Mouse (Mus musculus) forebrain, postnatal 0 days (tissue): Measurements from ENCODE around the gene Ppfia4. TPM values are rescaled to one million over a fixed set of nuclear protein-coding genes. Genes with fewer than 3 reads are reported as not detected.

Experiments
- ATAC-seq: fragments of 200-750 bp; cut with Nextera tagmentation; 2 replicates; pipeline ENCODE4 v1.8.0; 2017; ENCODE audit warnings: mild to moderate bottlenecking, moderate library complexity
- DNase-seq: peaks from one replicate; pipeline ENCODE4 v3.0.0-alpha.2; 2015
- H3K27ac ChIP-seq: fragments of 300-500 bp; sonication (generic); 2 replicates; pipeline ENCODE4 v1.5.1; 2014; ENCODE audit warnings: low read depth, mild to moderate bottlenecking, antibody characterized with exemption, low read length, moderate library complexity, mixed read lengths
- H3K27me3 ChIP-seq: fragments of 300-500 bp; sonication (generic); 2 replicates; pipeline ENCODE4 v1.6.1; 2014; ENCODE audit warnings: mild to moderate bottlenecking, low read length, mixed read lengths; ENCODE audit not compliant: insufficient read depth
- H3K36me3 ChIP-seq: fragments of 300-500 bp; sonication (generic); 2 replicates; pipeline ENCODE4 v1.6.1; 2014; ENCODE audit warnings: mild to moderate bottlenecking, moderate library complexity; ENCODE audit not compliant: insufficient read depth
- H3K4me1 ChIP-seq: fragments of 300-500 bp; sonication (generic); 2 replicates; pipeline ENCODE4 v1.6.1; 2014; ENCODE audit warnings: antibody characterized with exemption; ENCODE audit not compliant: insufficient read depth
- H3K4me2 ChIP-seq: fragments of 300-500 bp; sonication (generic); 2 replicates; pipeline ENCODE4 v1.6.1; 2014; ENCODE audit warnings: low read depth, mild to moderate bottlenecking, moderate library complexity
- H3K4me3 ChIP-seq: fragments of 300-500 bp; sonication (generic); 2 replicates; pipeline ENCODE4 v1.5.1; 2014; ENCODE audit warnings: low read depth, low read length, mixed read lengths
- H3K9ac ChIP-seq: fragments of 300-500 bp; sonication (generic); 2 replicates; pipeline ENCODE4 v1.6.1; 2014; ENCODE audit warnings: mild to moderate bottlenecking
- H3K9me3 ChIP-seq: fragments of 300-500 bp; sonication (generic); 2 replicates; pipeline ENCODE4 v1.6.1; 2016; ENCODE audit warnings: low read length
- CTCF ChIP-seq: sonication (generic); IDR thresholded peaks from 2 replicates; pipeline ENCODE4 v1.5.1; 2016; ENCODE audit warnings: antibody characterized with exemption, control low read depth, low read depth
- WGBS: fragments of 180-500 bp; shearing (Covaris S2); extraction: QIAGEN DNeasy Blood & Tissue Kit; methylation state at CpG from one replicate; pipeline ENCODE4 v1.1.7; 2014; 5-methylcytosine and 5-hydroxymethylcytosine counted together
- polyA plus RNA-seq: library from polyadenylated mRNA; unstranded; fragments of >200 nt; fragmentation: Nextera tagmentation; extraction: Ambion mirVana; gene quantifications from 2 replicates; pipeline ENCODE4 v1.2.1, GENCODE M21; 2015
- total RNA-seq: library from RNA; depleted of rRNA; stranded (reverse); fragments of >200 nt; gene quantifications from 2 replicates; pipeline ENCODE4 v1.2.3, GENCODE M21; 2014

The Ppfia4 gene
- total and polyA plus RNA-seq, 2 experiments from 2014 or later: 17.5 to 31.9 TPM

- peak; percentile 30 for DNase-seq
- no peaks in the 10 kb centered on the region for H3K36me3 ChIP-seq
- TF ChIP-seq CTCF: no peak
- no peak for ATAC-seq
- no peak overlapping the region for H3K9ac ChIP-seq
- no peaks in the 10 kb centered on the region for H3K9me3 ChIP-seq
- no peak overlapping the region for H3K27ac ChIP-seq
- no peak overlapping the region for H3K4me2 ChIP-seq
- H3K4me3 ChIP-seq: no peak overlapping the region
- H3K27me3 ChIP-seq: no peaks in the 10 kb centered on the region
- H3K4me1 ChIP-seq: no peaks in the 10 kb centered on the region
- 56% methylated on average over 5 of the region's 5 CpGs for WGBS
These were observed 52.6 kb downstream of the Ppfia4 start for GRCm38 (mm10) chr1:134280174-134280573.

GRCm38 (mm10) chr1:134276823-134277222, 55.9 kb downstream of the Ppfia4 start:
- Histone ChIP-seq H3K9ac (no peak overlapping the region), H3K4me2 (no peak overlapping the region), H3K27me3 (no peaks in the 10 kb centered on the region), H3K36me3 (no peaks in the 10 kb centered on the region), H3K9me3 (no peaks in the 10 kb centered on the region), H3K4me3 (no peak overlapping the region), H3K4me1 (peaks cover 16% of the 10 kb centered on the region; the same call in 1 of the 2 replicates), H3K27ac (no peak overlapping the region)
- no peak for TF ChIP-seq CTCF
- DNase-seq: no peak
- ATAC-seq: no peak
- whole genome bisulfite sequencing: 83% methylated on average over 7 of the region's 7 CpGs

GRCm38 (mm10) chr1:134275616-134276464, 56.9 kb downstream of the Ppfia4 start:
- Histone ChIP-seq H3K4me3 (no peak overlapping the region), H3K36me3 (no peaks in the 10 kb centered on the region), H3K27ac (peak overlapping the region; percentile 29; the same call in 1 of the 2 replicates), H3K4me1 (peaks cover 16% of the 10 kb centered on the region; the same call in 1 of the 2 replicates), H3K9ac (no peak overlapping the region), H3K27me3 (no peaks in the 10 kb centered on the region), H3K9me3 (no peaks in the 10 kb centered on the region), H3K4me2 (no peak overlapping the region)
- DNase-seq: peak; percentile 27
- no peak for TF ChIP-seq CTCF
- WGBS: 51% methylated on average over 13 of the region's 13 CpGs
- ATAC-seq: peak; percentile 45; the same call in 1 of the 2 replicates

- H3K36me3 ChIP-seq: no peaks in the 10 kb centered on the region
- peak overlapping the region; percentile 55 for H3K27ac ChIP-seq
- H3K9ac ChIP-seq: no peak overlapping the region
- DNase-seq (peak; percentile 45), ATAC-seq (peak; percentile 36; the same call in 1 of the 2 replicates)
- H3K4me1 ChIP-seq: peaks cover 16% of the 10 kb centered on the region; the same call in 1 of the 2 replicates
- H3K4me2 ChIP-seq: no peak overlapping the region
- no peaks in the 10 kb centered on the region for H3K9me3 ChIP-seq
- no peak for TF ChIP-seq CTCF
- H3K27me3 ChIP-seq: no peaks in the 10 kb centered on the region
- WGBS: 65% methylated on average over 7 of the region's 7 CpGs
- H3K4me3 ChIP-seq: no peak overlapping the region
These were observed 58.2 kb downstream of the Ppfia4 start for GRCm38 (mm10) chr1:134274483-134274920.

- WGBS: 20% methylated on average over 9 of the region's 9 CpGs
- Histone ChIP-seq H3K9ac (no peak overlapping the region), H3K27ac (peak overlapping the region; percentile 55), H3K4me3 (no peak overlapping the region), H3K9me3 (no peaks in the 10 kb centered on the region), H3K4me2 (no peak overlapping the region), H3K4me1 (peaks cover 16% of the 10 kb centered on the region; the same call in 1 of the 2 replicates), H3K36me3 (no peaks in the 10 kb centered on the region), H3K27me3 (no peaks in the 10 kb centered on the region)
- no peak for TF ChIP-seq CTCF
- DNase-seq (peak; percentile 67), ATAC-seq (peak; percentile 66)
These were observed 59.0 kb downstream of the Ppfia4 start for GRCm38 (mm10) chr1:134273493-134274395.

GRCm38 (mm10) chr1:134272754-134273250, 59.9 kb downstream of the Ppfia4 start:
- DNase-seq (no peak), ATAC-seq (no peak)
- Histone ChIP-seq H3K9ac (no peak overlapping the region), H3K36me3 (no peaks in the 10 kb centered on the region), H3K27ac (peak overlapping the region; percentile 55; the same call in 1 of the 2 replicates), H3K4me2 (no peak overlapping the region), H3K27me3 (no peaks in the 10 kb centered on the region), H3K9me3 (no peaks in the 10 kb centered on the region), H3K4me3 (no peak overlapping the region), H3K4me1 (peaks cover 16% of the 10 kb centered on the region; the same call in 1 of the 2 replicates)
- TF ChIP-seq CTCF: no peak
- WGBS: 39% methylated on average over 5 of the region's 5 CpGs
